Mouse (Mus musculus): Measurements from ENCODE around the gene Wdfy3. TPM values are rescaled to one million over a fixed set of nuclear protein-coding genes. Genes with fewer than 3 reads are reported as not detected.

Wdfy3 gene
- polyA plus RNA-seq, 2 experiments: 3.8 to 5.0 TPM

- ATAC-seq (ENCODE audit: insufficient read depth) (no peak), DNase-seq (ENCODE audit: low read depth in 3 of 3, low spot score in 3 of 3) (no peak)
- TF ChIP-seq CTCF (IDR thresholded peaks at IDR 0.05; ENCODE audit: low read depth) (no peak), EP300 (IDR thresholded peaks at IDR 0.05; ENCODE audit: low read depth) (no peak)
- Histone ChIP-seq H3K4me2 (ENCODE audit: low read depth) (no peak overlapping the region), H3K4me3 (ENCODE audit: insufficient read depth in 1 of 2, low read depth in 2 of 2, low read length in 2 of 2) (no peak overlapping the region), H3K9ac (replicated peaks) (no peak overlapping the region), H3K4me1 (replicated peaks; ENCODE audit: control insufficient read depth in 2 of 2, insufficient read depth in 2 of 2, low read length in 1 of 2) (peaks cover 31 to 48% of the 10 kb centered on the region in 2 experiments), H3K27ac (no peak overlapping the region), H3K27me3 (ENCODE audit: control insufficient read depth, insufficient read depth, low read length) (no peaks in the 10 kb centered on the region), H3K9me3 (ENCODE audit: control insufficient read depth, low read length) (no peaks in the 10 kb centered on the region), H3K36me3 (replicated peaks; ENCODE audit: control insufficient read depth, insufficient read depth, low read depth) (no peaks in the 10 kb centered on the region; the same call in 1 of the 2 replicates)
- WGBS (ENCODE audit: insufficient replicate concordance): 89% methylated on average over 2 of the region's 2 CpGs
Observed at GRCm38 (mm10) chr5:102048416-102048815, 21.3 kb downstream of the Wdfy3 start.

GRCm38 (mm10) chr5:102046617-102047116, 23.1 kb downstream of the Wdfy3 start:
- ATAC-seq (ENCODE audit: insufficient read depth) (no peak), DNase-seq (ENCODE audit: low read depth in 3 of 3, low spot score in 3 of 3) (no peak)
- H3K4me1 ChIP-seq (replicated peaks; ENCODE audit: control insufficient read depth in 2 of 2, insufficient read depth in 2 of 2, low read length in 1 of 2): peaks cover 31 to 40% of the 10 kb centered on the region in 2 experiments
- no peaks in the 10 kb centered on the region for H3K9me3 ChIP-seq (ENCODE audit: control insufficient read depth, low read length)
- H3K4me2 ChIP-seq (ENCODE audit: low read depth): no peak overlapping the region; the same call in 1 of the 2 replicates
- no peaks in the 10 kb centered on the region; the same call in 1 of the 2 replicates for H3K36me3 ChIP-seq (replicated peaks; ENCODE audit: control insufficient read depth, insufficient read depth, low read depth)
- H3K4me3 ChIP-seq (ENCODE audit: insufficient read depth in 1 of 2, low read depth in 2 of 2, low read length in 2 of 2): no peak overlapping the region
- no peaks in the 10 kb centered on the region for H3K27me3 ChIP-seq (ENCODE audit: control insufficient read depth, insufficient read depth, low read length)
- H3K9ac ChIP-seq (replicated peaks): no peak overlapping the region
- TF ChIP-seq EP300 (IDR thresholded peaks at IDR 0.05; ENCODE audit: low read depth): no peak
- TF ChIP-seq CTCF (IDR thresholded peaks at IDR 0.05; ENCODE audit: low read depth): no peak
- no peak overlapping the region; the same call in 1 of the 2 replicates for H3K27ac ChIP-seq
- 52% methylated on average over 8 of the region's 8 CpGs for WGBS (ENCODE audit: insufficient replicate concordance)

GRCm38 (mm10) chr5:102045636-102046616, 23.8 kb downstream of the Wdfy3 start:
- Histone ChIP-seq H3K36me3 (replicated peaks; ENCODE audit: control insufficient read depth, insufficient read depth, low read depth) (no peaks in the 10 kb centered on the region; the same call in 1 of the 2 replicates), H3K9me3 (ENCODE audit: control insufficient read depth, low read length) (no peaks in the 10 kb centered on the region), H3K4me2 (ENCODE audit: low read depth) (peak overlapping the region; percentile 73), H3K9ac (replicated peaks) (peak overlapping the region; percentile 44), H3K27ac (peak overlapping the region; percentile 91), H3K4me1 (replicated peaks; ENCODE audit: control insufficient read depth in 2 of 2, insufficient read depth in 2 of 2, low read length in 1 of 2) (peaks cover 31 to 34% of the 10 kb centered on the region in 2 experiments), H3K27me3 (ENCODE audit: control insufficient read depth, insufficient read depth, low read length) (no peaks in the 10 kb centered on the region), H3K4me3 (ENCODE audit: insufficient read depth in 1 of 2, low read depth in 2 of 2, low read length in 2 of 2) (peak overlapping the region in 1 of 2 experiments; percentile 35; a peak in 2 of 4 replicates)
- no peak for TF ChIP-seq EP300 (IDR thresholded peaks at IDR 0.05; ENCODE audit: low read depth)
- TF ChIP-seq CTCF (IDR thresholded peaks at IDR 0.05; ENCODE audit: low read depth): no peak
- peak; percentile 56 to 59 (median 58) for DNase-seq (ENCODE audit: low read depth in 3 of 3, low spot score in 3 of 3)
- ATAC-seq (ENCODE audit: insufficient read depth): peak; percentile 73
- WGBS (ENCODE audit: insufficient replicate concordance): 45% methylated on average over 13 of the region's 13 CpGs

GRCm38 (mm10) chr5:102045177-102045576, 24.5 kb downstream of the Wdfy3 start:
- 3% methylated on average over 8 of the region's 8 CpGs for WGBS (ENCODE audit: insufficient replicate concordance)
- H3K36me3 ChIP-seq (replicated peaks; ENCODE audit: control insufficient read depth, insufficient read depth, low read depth): no peaks in the 10 kb centered on the region; the same call in 1 of the 2 replicates
- H3K27ac ChIP-seq: peak overlapping the region; percentile 91
- peak overlapping the region; percentile 44 for H3K9ac ChIP-seq (replicated peaks)
- no peaks in the 10 kb centered on the region for H3K9me3 ChIP-seq (ENCODE audit: control insufficient read depth, low read length)
- peak overlapping the region; percentile 35 to 37 for H3K4me3 ChIP-seq (ENCODE audit: insufficient read depth in 1 of 2, low read depth in 2 of 2, low read length in 2 of 2)
- DNase-seq (ENCODE audit: low read depth in 3 of 3, low spot score in 3 of 3): peak; percentile 76 to 82 (median 80)
- no peaks in the 10 kb centered on the region for H3K27me3 ChIP-seq (ENCODE audit: control insufficient read depth, insufficient read depth, low read length)
- H3K4me1 ChIP-seq (replicated peaks; ENCODE audit: control insufficient read depth in 2 of 2, insufficient read depth in 2 of 2, low read length in 1 of 2): peaks cover 31 to 32% of the 10 kb centered on the region in 2 experiments
- TF ChIP-seq CTCF (IDR thresholded peaks at IDR 0.05; ENCODE audit: low read depth) (no peak), EP300 (IDR thresholded peaks at IDR 0.05; ENCODE audit: low read depth) (peak; percentile 94)
- peak; percentile 92 for ATAC-seq (ENCODE audit: insufficient read depth)
- H3K4me2 ChIP-seq (ENCODE audit: low read depth): peak overlapping the region; percentile 73

- Histone ChIP-seq H3K9ac (replicated peaks) (no peak overlapping the region), H3K36me3 (replicated peaks; ENCODE audit: control insufficient read depth, insufficient read depth, low read depth) (peaks cover 4% of the 10 kb centered on the region), H3K4me3 (ENCODE audit: insufficient read depth in 1 of 2, low read depth in 2 of 2, low read length in 2 of 2) (no peak overlapping the region), H3K4me1 (replicated peaks; ENCODE audit: control insufficient read depth in 2 of 2, insufficient read depth in 2 of 2, low read length in 1 of 2) (no peaks in the 10 kb centered on the region; a peak in 1 of 4 replicates), H3K27ac (no peak overlapping the region), H3K9me3 (ENCODE audit: control insufficient read depth, low read length) (no peaks in the 10 kb centered on the region), H3K27me3 (ENCODE audit: control insufficient read depth, insufficient read depth, low read length) (no peaks in the 10 kb centered on the region), H3K4me2 (ENCODE audit: low read depth) (no peak overlapping the region)
- WGBS (ENCODE audit: insufficient replicate concordance): 62% methylated on average over 8 of the region's 8 CpGs
- TF ChIP-seq CTCF (IDR thresholded peaks at IDR 0.05; ENCODE audit: low read depth) (no peak), EP300 (IDR thresholded peaks at IDR 0.05; ENCODE audit: low read depth) (no peak)
- DNase-seq (ENCODE audit: low read depth in 3 of 3, low spot score in 3 of 3) (no peak), ATAC-seq (ENCODE audit: insufficient read depth) (no peak)
Observed at GRCm38 (mm10) chr5:102033281-102033680, 36.4 kb downstream of the Wdfy3 start.
